Mouse (Mus musculus) frontal cortex, postnatal 14 days (tissue): ENCODE measurements around the gene Wdr75.

Experiments
- DNase-seq, 2 experiments: peaks; one replicate each; pipeline ENCODE4 v3.0.0; 2022; ENCODE audit warnings: low spot score in 2 of 2

Wdr75 gene

GRCm38 (mm10) chr1:45837736-45838135 is 42.8 kb downstream of the Wdr75 start:
- DNase-seq, result peak; percentile 7 to 16

GRCm38 (mm10) chr1:45838271-45838670 is 43.3 kb downstream of the Wdr75 start:
- no peak for DNase-seq

GRCm38 (mm10) chr1:45845466-45845865 is 50.5 kb downstream of the Wdr75 start:
- no peak for DNase-seq

- DNase-seq, result no peak
Measured at GRCm38 (mm10) chr1:45858038-45858437, 63.1 kb downstream of the Wdr75 start.

GRCm38 (mm10) chr1:45860349-45860748 is 65.4 kb downstream of the Wdr75 start:
- DNase-seq, result no peak

GRCm38 (mm10) chr1:45861162-45861561 is 66.2 kb downstream of the Wdr75 start:
- DNase-seq, result no peak

- no peak for DNase-seq
Measured at GRCm38 (mm10) chr1:45863641-45864040, 68.7 kb downstream of the Wdr75 start.

- DNase-seq, result no peak
Measured at GRCm38 (mm10) chr1:45864564-45865014, 69.6 kb downstream of the Wdr75 start.

- DNase-seq, result no peak
Measured at GRCm38 (mm10) chr1:45865316-45865715, 70.3 kb downstream of the Wdr75 start.

- DNase-seq, result no peak
Measured at GRCm38 (mm10) chr1:45865727-45866126, 70.8 kb downstream of the Wdr75 start.

GRCm38 (mm10) chr1:45866288-45867018 is 71.5 kb downstream of the Wdr75 start:
- no peak for DNase-seq

GRCm38 (mm10) chr1:45868050-45868449 is 73.1 kb downstream of the Wdr75 start:
- no peak for DNase-seq

GRCm38 (mm10) chr1:45868479-45869137 is 73.6 kb downstream of the Wdr75 start:
- no peak for DNase-seq
